Mouse (Mus musculus): ENCODE data around the gene Npnt. TPM values are rescaled to one million over a fixed set of nuclear protein-coding genes. Genes with fewer than 3 reads are reported as not detected.

Gene Npnt
- 1 to 10 TPM in 1 of 2 experiments, under 1 TPM in 1; 0.86 to 1.8 TPM for polyA plus RNA-seq (2017; shearing (Covaris generic))

DNA sequence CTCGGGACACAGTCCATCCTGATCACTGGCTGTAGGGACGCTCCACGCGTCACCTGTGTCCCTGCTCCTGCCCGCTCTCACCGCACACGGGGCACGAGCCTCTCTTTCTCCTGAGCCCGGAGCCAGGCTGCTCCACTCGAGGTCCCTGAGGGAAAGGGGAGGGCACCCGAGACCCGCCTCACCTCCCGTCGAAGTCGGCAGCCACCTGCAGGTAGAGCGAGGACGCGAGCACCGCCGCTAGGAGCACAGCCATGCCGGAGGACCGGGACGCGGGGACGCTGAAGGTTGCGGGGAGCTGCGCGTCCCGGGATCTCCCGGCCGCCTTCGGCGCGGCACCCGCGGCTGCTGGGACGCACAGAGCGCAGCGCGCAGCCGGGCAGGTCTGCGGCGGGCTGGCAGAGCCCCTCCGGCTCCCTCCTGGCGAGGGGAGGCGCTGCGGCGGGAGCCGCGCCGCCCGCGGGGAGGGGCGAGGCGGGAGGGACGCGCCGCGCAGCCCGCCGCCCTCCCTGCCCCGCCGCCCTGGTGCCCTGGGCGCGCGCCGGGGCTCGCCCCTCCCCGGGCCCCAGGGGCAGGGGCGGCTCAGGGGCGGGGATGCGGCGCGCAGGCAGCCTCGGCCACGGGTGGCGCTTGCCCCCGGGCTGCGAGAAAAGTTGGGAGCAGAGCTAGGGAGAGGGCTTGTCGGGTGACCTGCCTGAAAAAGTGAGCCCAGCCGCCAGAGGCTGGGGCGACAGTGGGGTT lies at the start of gene Npnt:
Gene Npnt (minus strand): TSS at position 501 of the 738 bp plus-strand sequence.

Other genes with a start within 250 kb of the Npnt start
- 10 to 100 TPM; 21.0 to 25.1 TPM for gene Ints12, start 141.5 kb upstream of the Npnt start, polyA plus RNA-seq (2017; shearing (Covaris generic))
- 1 to 10 TPM; 3.3 to 4.4 TPM for gene Gstcd, start 141.7 kb upstream of the Npnt start, polyA plus RNA-seq (2017; shearing (Covaris generic))